Mouse (Mus musculus): ENCODE measurements at regions not wholly inside any gene's neighbourhood (a gene's known extent, or its start where the extent isn't known, plus 50 kb on each side); places are given as distances from the start of the nearest gene placed in this dataset.

DNA sequence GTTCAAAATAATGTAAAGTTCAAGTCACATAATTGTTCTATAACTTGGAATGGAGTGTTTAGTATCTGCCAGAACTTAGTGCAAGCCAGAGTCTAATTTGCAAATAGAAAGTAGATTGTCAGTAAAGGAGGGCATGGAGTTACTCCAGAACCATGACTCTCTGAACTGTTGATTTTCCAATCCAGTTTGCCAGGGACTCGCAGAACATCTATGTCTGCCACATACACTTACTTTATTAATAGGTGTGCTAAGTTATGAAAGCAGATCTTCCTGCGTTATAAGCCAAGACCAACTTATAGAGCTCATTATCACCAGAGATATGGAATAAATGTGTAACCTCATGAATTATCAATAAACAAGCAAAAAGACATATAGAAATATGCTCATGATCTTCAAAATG is 107.2 kb upstream of the Ddit4l start:
- TF ChIP-seq SRF (IDR thresholded peaks at IDR 0.05; ENCODE audit: control insufficient read depth, insufficient read length, low read depth) (no peak), POLR2A (IDR thresholded peaks at IDR 0.05; ENCODE audit: insufficient read length, low read depth) (no peak), POLR2AphosphoS2 (IDR thresholded peaks at IDR 0.05; ENCODE audit: insufficient read length, low read depth) (no peak), CEBPB (IDR thresholded peaks at IDR 0.05; ENCODE audit: insufficient read depth, poor library complexity, severe bottlenecking) (no peak)

All from myocyte (in vitro differentiated cells).